Mouse (Mus musculus) heart, embryonic 12.5 days (tissue): ENCODE data around the gene Ftcd. TPM values are rescaled to one million over a fixed set of nuclear protein-coding genes. Genes with fewer than 3 reads are reported as not detected.

Source experiments
- ATAC-seq: fragments of 200-750 bp; cut with Nextera tagmentation; 2 replicates; pipeline ENCODE4 v1.8.0; 2017; ENCODE audit warnings: moderate TSS enrichment, moderate library complexity; ENCODE audit not compliant: insufficient number of reproducible peaks, low FRiP score
- H3K27ac ChIP-seq: fragments of 300-500 bp; sonication (generic); 2 replicates; pipeline ENCODE4 v1.5.1; 2016; ENCODE audit warnings: mild to moderate bottlenecking, moderate library complexity; ENCODE audit not compliant: poor library complexity, severe bottlenecking
- H3K27me3 ChIP-seq: fragments of 300-500 bp; sonication (generic); replicated peaks from 2 replicates; pipeline ENCODE4 v1.6.1; 2016; ENCODE audit warnings: mild to moderate bottlenecking, moderate library complexity
- H3K36me3 ChIP-seq: fragments of 300-500 bp; sonication (generic); 2 replicates; pipeline ENCODE4 v1.6.1; 2016; ENCODE audit warnings: mild to moderate bottlenecking, moderate library complexity
- H3K4me1 ChIP-seq: fragments of 300-500 bp; sonication (generic); replicated peaks from 2 replicates; pipeline ENCODE4 v1.6.1; 2016; ENCODE audit warnings: mild to moderate bottlenecking
- H3K4me2 ChIP-seq: fragments of 300-500 bp; sonication (generic); 2 replicates; pipeline ENCODE4 v1.6.1; 2016; ENCODE audit warnings: mild to moderate bottlenecking, moderate library complexity
- H3K4me3 ChIP-seq: fragments of 300-500 bp; sonication (generic); 2 replicates; pipeline ENCODE4 v1.5.1; 2016; ENCODE audit warnings: mild to moderate bottlenecking
- H3K9ac ChIP-seq: fragments of 300-500 bp; sonication (generic); 2 replicates; pipeline ENCODE4 v1.6.1; 2016; ENCODE audit warnings: mild to moderate bottlenecking, moderate library complexity
- H3K9me3 ChIP-seq: fragments of 300-500 bp; sonication (generic); replicated peaks from 2 replicates; pipeline ENCODE4 v1.6.1; 2016; ENCODE audit warnings: mild to moderate bottlenecking, moderate library complexity
- WGBS: fragments of 180-500 bp; shearing (Covaris S2); methylation state at CpG from one replicate; pipeline ENCODE4 v1.1.7; 2016; 5-methylcytosine and 5-hydroxymethylcytosine counted together
- polyA plus RNA-seq: library from polyadenylated mRNA; unstranded; fragments of >200 nt; fragmentation: Nextera tagmentation; extraction: Ambion mirVana; gene quantifications from 2 replicates; pipeline ENCODE4 v1.2.1, GENCODE M21; 2016

The Ftcd gene
- polyA plus RNA-seq, 1 experiment from 2014 or later, result 3.2 TPM

- H3K4me2 ChIP-seq, result no peak overlapping the region
- no peak for ATAC-seq
- no peak overlapping the region for H3K27ac ChIP-seq
- no peak overlapping the region for H3K4me3 ChIP-seq
- H3K9ac ChIP-seq, result no peak overlapping the region
- H3K4me1 ChIP-seq, result no peaks in the 10 kb centered on the region
- no peaks in the 10 kb centered on the region; the same call in 1 of the 2 replicates for H3K9me3 ChIP-seq
- H3K27me3 ChIP-seq, result no peaks in the 10 kb centered on the region
- H3K36me3 ChIP-seq, result peaks cover 80% of the 10 kb centered on the region
- 78% methylated on average over 3 of the region's 3 CpGs for WGBS
Observed at GRCm38 (mm10) chr10:76551556-76551955, 23.9 kb upstream of the Ftcd start.

GRCm38 (mm10) chr10:76554061-76554460 is 21.4 kb upstream of the Ftcd start:
- WGBS, result 86% methylated on average over 5 of the region's 5 CpGs
- H3K27me3 ChIP-seq, result no peaks in the 10 kb centered on the region
- H3K27ac ChIP-seq, result no peak overlapping the region
- no peaks in the 10 kb centered on the region for H3K4me1 ChIP-seq
- no peak overlapping the region for H3K4me2 ChIP-seq
- ATAC-seq, result no peak
- H3K36me3 ChIP-seq, result peaks cover 57% of the 10 kb centered on the region
- no peaks in the 10 kb centered on the region; the same call in 1 of the 2 replicates for H3K9me3 ChIP-seq
- H3K4me3 ChIP-seq, result no peak overlapping the region
- no peak overlapping the region for H3K9ac ChIP-seq

GRCm38 (mm10) chr10:76561972-76562371 is 13.5 kb upstream of the Ftcd start, which contains the start of gene Spatc1l:
Spatc1l (plus strand) TSS chr10:76562272.
- H3K27me3 ChIP-seq, result no peaks in the 10 kb centered on the region
- no peak within 1 kb of the TSS for H3K4me2 ChIP-seq
- no peaks in the 10 kb centered on the region for H3K4me1 ChIP-seq
- no peak within 1 kb of the TSS for H3K9ac ChIP-seq
- no peaks in the 10 kb centered on the region for H3K9me3 ChIP-seq
- no peaks in the 10 kb centered on the region for H3K36me3 ChIP-seq
- H3K4me3 ChIP-seq, result no peak within 1 kb of the TSS
- H3K27ac ChIP-seq, result no peak within 1 kb of the TSS
- ATAC-seq, result no peak
- WGBS, result 87% methylated on average over 10 of the region's 10 CpGs

GRCm38 (mm10) chr10:76569996-76570685 is 5.3 kb upstream of the Ftcd start:
- Histone ChIP-seq H3K27me3 (no peaks in the 10 kb centered on the region), H3K27ac (no peak overlapping the region), H3K4me2 (no peak overlapping the region), H3K4me1 (no peaks in the 10 kb centered on the region), H3K4me3 (no peak overlapping the region), H3K36me3 (no peaks in the 10 kb centered on the region), H3K9ac (no peak overlapping the region), H3K9me3 (0 out of 2 replicates have a peak, but pooled peaks cover 6% of the 10 kb centered on the region)
- ATAC-seq, result no peak
- 85% methylated on average over 22 of the region's 22 CpGs for WGBS

GRCm38 (mm10) chr10:76571070-76571469 is 4.4 kb upstream of the Ftcd start:
- Histone ChIP-seq H3K4me1 (no peaks in the 10 kb centered on the region), H3K4me2 (no peak overlapping the region), H3K9me3 (0 out of 2 replicates have a peak, but pooled peaks cover 6% of the 10 kb centered on the region), H3K36me3 (no peaks in the 10 kb centered on the region), H3K9ac (no peak overlapping the region), H3K27ac (no peak overlapping the region), H3K27me3 (no peaks in the 10 kb centered on the region), H3K4me3 (no peak overlapping the region)
- 61% methylated on average over 2 of the region's 2 CpGs for WGBS
- ATAC-seq, result no peak

- H3K4me2 ChIP-seq, result no peak overlapping the region
- H3K27me3 ChIP-seq, result no peaks in the 10 kb centered on the region
- ATAC-seq, result no peak
- no peak overlapping the region for H3K4me3 ChIP-seq
- no peak overlapping the region for H3K27ac ChIP-seq
- no peaks in the 10 kb centered on the region for H3K36me3 ChIP-seq
- no peak overlapping the region for H3K9ac ChIP-seq
- H3K4me1 ChIP-seq, result peaks cover 7% of the 10 kb centered on the region; the same call in 1 of the 2 replicates
- WGBS, result 75% methylated on average over 3 of the region's 3 CpGs
- H3K9me3 ChIP-seq, result 0 out of 2 replicates have a peak, but pooled peaks cover 6% of the 10 kb centered on the region
Observed at GRCm38 (mm10) chr10:76572151-76572550, 3.3 kb upstream of the Ftcd start.

- Histone ChIP-seq H3K9ac (no peak overlapping the region), H3K4me3 (no peak overlapping the region), H3K4me1 (peaks cover 9% of the 10 kb centered on the region; the same call in 1 of the 2 replicates), H3K4me2 (no peak overlapping the region), H3K27ac (no peak overlapping the region), H3K9me3 (no peaks in the 10 kb centered on the region), H3K36me3 (no peaks in the 10 kb centered on the region), H3K27me3 (no peaks in the 10 kb centered on the region)
- WGBS, result 57% methylated on average over 7 of the region's 7 CpGs
- ATAC-seq, result no peak
Observed at GRCm38 (mm10) chr10:76576920-76577319, 1.5 kb downstream of the Ftcd start.

- peak; percentile 65 for ATAC-seq
- Histone ChIP-seq H3K36me3 (no peaks in the 10 kb centered on the region), H3K4me3 (peak overlapping the region; percentile 26), H3K4me1 (peaks cover 34% of the 10 kb centered on the region), H3K9ac (peak overlapping the region; percentile 48), H3K9me3 (no peaks in the 10 kb centered on the region), H3K4me2 (peak overlapping the region; percentile 51), H3K27me3 (no peaks in the 10 kb centered on the region), H3K27ac (peak overlapping the region; percentile 46)
- WGBS, result 16% methylated on average over 10 of the region's 10 CpGs
Observed at GRCm38 (mm10) chr10:76584138-76584537, 8.7 kb downstream of the Ftcd start.

- ATAC-seq, result peak; percentile 74
- H3K27me3 ChIP-seq, result no peaks in the 10 kb centered on the region
- 0% methylated on average over 1 of the region's 1 CpGs for WGBS
- H3K27ac ChIP-seq, result peak overlapping the region; percentile 90
- peaks cover 44% of the 10 kb centered on the region for H3K4me1 ChIP-seq
- H3K9ac ChIP-seq, result no peak overlapping the region
- no peak overlapping the region for H3K4me2 ChIP-seq
- no peaks in the 10 kb centered on the region for H3K9me3 ChIP-seq
- H3K4me3 ChIP-seq, result no peak overlapping the region
- H3K36me3 ChIP-seq, result no peaks in the 10 kb centered on the region
Observed at GRCm38 (mm10) chr10:76586190-76586589, 10.7 kb downstream of the Ftcd start.

- Histone ChIP-seq H3K27ac (peak overlapping the region; percentile 82), H3K27me3 (no peaks in the 10 kb centered on the region), H3K4me2 (no peak overlapping the region), H3K9me3 (no peaks in the 10 kb centered on the region), H3K4me1 (peaks cover 23% of the 10 kb centered on the region), H3K9ac (no peak overlapping the region), H3K36me3 (no peaks in the 10 kb centered on the region), H3K4me3 (no peak overlapping the region)
- ATAC-seq, result no peak
- WGBS, result 55% methylated on average over 11 of the region's 11 CpGs
Observed at GRCm38 (mm10) chr10:76590197-76590596, 14.7 kb downstream of the Ftcd start.

- Histone ChIP-seq H3K9ac (no peak overlapping the region), H3K9me3 (no peaks in the 10 kb centered on the region), H3K27ac (no peak overlapping the region), H3K4me3 (no peak overlapping the region), H3K27me3 (no peaks in the 10 kb centered on the region), H3K36me3 (peaks cover 6% of the 10 kb centered on the region; the same call in 1 of the 2 replicates), H3K4me1 (no peaks in the 10 kb centered on the region), H3K4me2 (no peak overlapping the region)
- WGBS, result 86% methylated on average over 31 of the region's 31 CpGs
- ATAC-seq, result no peak
Observed at GRCm38 (mm10) chr10:76596338-76596737, 20.9 kb downstream of the Ftcd start.
